In genomic region chr13:30692644-30693385, GRCm38 (mm10) we compare ENCODE assay signal across 21 mouse cellular contexts. TPM values are rescaled to one million over a fixed set of nuclear protein-coding genes. Genes with fewer than 3 reads are reported as not detected.
DNase-seq lines count a peak whose midpoint lies in the region; ATAC-seq and TF ChIP-seq lines count a peak whose summit lies in the region.
"Had no signal": no experiment of that assay in that cellular context is flagged by ENCODE, and none has a peak within 500 bp of the region (broad histone marks: within the 10 kb centered on the region; RNA-seq: fewer than 3 reads in every experiment).

No protein-coding gene starts in this region.

- no peaks in the 10 kb centered on the region for H3K9me3 ChIP-seq in kidney, embryonic 15.5 days (replicated peaks)
- H3K9me3 ChIP-seq in intestine, postnatal 0 days (ENCODE audit: control insufficient read depth): no peaks in the 10 kb centered on the region
- H3K9me3 ChIP-seq: forebrain, embryonic 13.5 days; heart, embryonic 12.5 days had no signal

- ATAC-seq in CD4-positive, CD25-positive, alpha-beta regulatory T cell, adult 4 months: no peak
- ATAC-seq in kidney, embryonic 15.5 days (replicated peaks; ENCODE audit: low FRiP score): no peak
- ATAC-seq in intestine, postnatal 0 days: peak; percentile 56
- ATAC-seq: activated CD4-positive, CD25-positive, alpha-beta regulatory T cell, adult 4 months; forebrain, embryonic 13.5 days had no signal

- TF ChIP-seq CTCF in intestine, postnatal 0 days (IDR thresholded peaks at IDR 0.05; ENCODE audit: low read depth): no peak

- no peaks in the 10 kb centered on the region for H3K4me1 ChIP-seq in kidney, embryonic 15.5 days
- H3K4me1 ChIP-seq in intestine, postnatal 0 days (replicated peaks; ENCODE audit: control insufficient read depth, insufficient read depth, low read length): no peaks in the 10 kb centered on the region
- H3K4me1 ChIP-seq: forebrain, embryonic 13.5 days; heart, embryonic 12.5 days had no signal

- no peak overlapping the region for H3K9ac ChIP-seq in kidney, embryonic 15.5 days
- H3K9ac ChIP-seq in intestine, postnatal 0 days (ENCODE audit: low read depth, low read length): no peak overlapping the region
- H3K9ac ChIP-seq: forebrain, embryonic 13.5 days; heart, embryonic 12.5 days had no signal

- DNase-seq in CD4-positive, CD25-positive, alpha-beta regulatory T cell, adult 2 months (ENCODE audit: low read depth, low spot score): peak; percentile 5
- peak; percentile 27 to 36 for DNase-seq in kidney, adult 8-10 months
- DNase-seq in CD4-positive helper T cell, adult 2 months (ENCODE audit: low read depth, low spot score): peak; percentile 14
- DNase-seq in layer of hippocampus, postnatal 36 days: no peak
- no peak for DNase-seq in spleen, postnatal 14 days (ENCODE audit: low spot score in 2 of 2)
- DNase-seq: adrenal gland, adult 8-10 months; cerebellum, adult 18-20 months; cerebellum, postnatal 36 days; gastrocnemius, postnatal 25 days; heart, adult 18-20 months; heart, postnatal 10 days had no signal

- H3K27me3 ChIP-seq in kidney, embryonic 15.5 days: no peaks in the 10 kb centered on the region
- no peaks in the 10 kb centered on the region for H3K27me3 ChIP-seq in intestine, postnatal 0 days (replicated peaks; ENCODE audit: control insufficient read depth, insufficient read depth, low read length)
- H3K27me3 ChIP-seq: forebrain, embryonic 13.5 days; heart, embryonic 12.5 days had no signal

- no peak overlapping the region for H3K4me3 ChIP-seq in kidney, embryonic 15.5 days (replicated peaks)
- no peak overlapping the region for H3K4me3 ChIP-seq in intestine, postnatal 0 days (ENCODE audit: low read depth, low read length)
- H3K4me3 ChIP-seq: forebrain, embryonic 13.5 days; heart, embryonic 12.5 days had no signal

- H3K27ac ChIP-seq in kidney, embryonic 15.5 days: no peak overlapping the region
- H3K27ac ChIP-seq in intestine, postnatal 0 days (ENCODE audit: low read depth, low read length): no peak overlapping the region
- H3K27ac ChIP-seq: forebrain, embryonic 13.5 days; hindbrain, postnatal 0 days had no signal

- H3K36me3 ChIP-seq in kidney, embryonic 15.5 days: no peaks in the 10 kb centered on the region
- no peaks in the 10 kb centered on the region for H3K36me3 ChIP-seq in intestine, postnatal 0 days (ENCODE audit: control insufficient read depth, insufficient read depth)
- H3K36me3 ChIP-seq: heart, embryonic 12.5 days had no signal

- WGBS in kidney, embryonic 15.5 days: 92% methylated on average over 7 of the region's 7 CpGs
- 76% methylated on average over 7 of the region's 7 CpGs for WGBS in intestine, postnatal 0 days

- H3K4me2 ChIP-seq in kidney, embryonic 15.5 days: no peak overlapping the region
- H3K4me2 ChIP-seq in intestine, postnatal 0 days (replicated peaks; ENCODE audit: low read depth): no peak overlapping the region
- H3K4me2 ChIP-seq: forebrain, embryonic 13.5 days; heart, embryonic 12.5 days; midbrain, embryonic 11.5 days had no signal

RNA-seq across cellular contexts. Expression of gene Dusp22, which starts 33.0 kb away (rescaled TPM):
- polyA plus RNA-seq in CD4-positive, CD25-positive, alpha-beta regulatory T cell, adult 4 months (2017; shearing (Covaris generic)): 1 to 10 TPM; 3.3 to 4.6 TPM
- 20.1 TPM in 2 replicates for polyA plus RNA-seq in kidney, embryonic 15.5 days (2015; fragmentation: Nextera tagmentation; extraction: Ambion mirVana)
- polyA plus RNA-seq in intestine, postnatal 0 days (2015; fragmentation: Nextera tagmentation; extraction: Ambion mirVana): 8.0 and 9.0 TPM in 2 replicates
- total RNA-seq in layer of hippocampus, postnatal 36 days (2021): 10 to 100 TPM; 25.1 to 26.2 TPM

RNA-seq across cellular contexts. Expression of gene Irf4, which starts 56.2 kb away (rescaled TPM):
- polyA plus RNA-seq in CD4-positive, CD25-positive, alpha-beta regulatory T cell, adult 4 months (2017; shearing (Covaris generic)): 10 to 100 TPM; 14.8 to 22.6 TPM
- 0.08 and 0.25 TPM in 2 replicates for polyA plus RNA-seq in kidney, embryonic 15.5 days (2015; fragmentation: Nextera tagmentation; extraction: Ambion mirVana)
- polyA plus RNA-seq in intestine, postnatal 0 days (2015; fragmentation: Nextera tagmentation; extraction: Ambion mirVana): 0.05 and 0.12 TPM in 2 replicates
- total RNA-seq in layer of hippocampus, postnatal 36 days (2021): under 1 TPM; 0.12 to 0.48 TPM
- total RNA-seq: hindbrain, postnatal 0 days had no signal
- polyA plus RNA-seq: limb, embryonic 11.5 days; neural tube, embryonic 14.5 days had no signal

Comparison
In these comparisons a context has a peak if more than half of its experiments do, and no peak if none do; other contexts are left out.
1. DNase-seq: peak in CD4-positive, CD25-positive, alpha-beta regulatory T cell, adult 2 months (single experiment), kidney, adult 8-10 months (2 of 2) and CD4-positive helper T cell, adult 2 months (single experiment); none in layer of hippocampus, postnatal 36 days (0 of 2) and spleen, postnatal 14 days (0 of 2).
2. RNA of gene Irf4, which starts 56.2 kb away (polyA plus RNA-seq): 14.8 to 22.6 TPM in CD4-positive, CD25-positive, alpha-beta regulatory T cell, adult 4 months; 0.08 to 0.25 TPM in kidney, embryonic 15.5 days and 0.05 to 0.12 TPM in intestine, postnatal 0 days; every median in the first group is over 10 times any median in the second.